Mouse (Mus musculus): ENCODE data around the gene Ltbr. TPM values are rescaled to one million over a fixed set of nuclear protein-coding genes. Genes with fewer than 3 reads are reported as not detected.

The Ltbr gene
- polyA plus RNA-seq (2017; shearing (Covaris generic)), result not detected

GRCm38 (mm10) chr6:125313546-125314230, at the start of gene Ltbr:
Gene Ltbr, minus strand, starts transcription at chr6:125313885.

GRCm38 (mm10) chr6:125348721-125349574, 35.3 kb upstream of the Ltbr start, which contains the start of gene Tnfrsf1a:
Gene Tnfrsf1a, plus strand, starts transcription at chr6:125349362.

GRCm38 (mm10) chr6:125320323-125320722, 6.6 kb upstream of the Ltbr start, which contains the start of gene Scnn1a:
Gene Scnn1a, plus strand, starts transcription at chr6:125320659.

GRCm38 (mm10) chr6:125285890-125286289, 27.8 kb downstream of the Ltbr start, which contains the start of gene Tuba3a:
Gene Tuba3a, minus strand, starts transcription at chr6:125286042.

Other genes with a start within 250 kb of the Ltbr start
- gene Lpar5, start 246.0 kb downstream of the Ltbr start, polyA plus RNA-seq (2017; shearing (Covaris generic)), result 18.5 TPM
- 81.7 TPM for gene Chd4, start 217.9 kb downstream of the Ltbr start, polyA plus RNA-seq (2017; shearing (Covaris generic))
- gene Nop2, start 182.0 kb downstream of the Ltbr start, polyA plus RNA-seq (2017; shearing (Covaris generic)), result 67.0 TPM
- 13.0 TPM for gene Iffo1, start 168.6 kb downstream of the Ltbr start, polyA plus RNA-seq (2017; shearing (Covaris generic))
- gene Gapdh, start 147.4 kb downstream of the Ltbr start, polyA plus RNA-seq (2017; shearing (Covaris generic)), result 406 TPM
- 30.2 TPM for gene Ncapd2, start 122.2 kb downstream of the Ltbr start, polyA plus RNA-seq (2017; shearing (Covaris generic))
- gene Mrpl51, start 122.1 kb downstream of the Ltbr start, polyA plus RNA-seq (2017; shearing (Covaris generic)), result 108 TPM
- gene Vamp1, start 98.3 kb downstream of the Ltbr start, polyA plus RNA-seq (2017; shearing (Covaris generic)), result 62.0 TPM
- 139 TPM for gene Tapbpl, start 82.0 kb downstream of the Ltbr start, polyA plus RNA-seq (2017; shearing (Covaris generic))
- 688 TPM for gene Cd27, start 76.9 kb downstream of the Ltbr start, polyA plus RNA-seq (2017; shearing (Covaris generic))
- gene Tuba3a, start 27.8 kb downstream of the Ltbr start, polyA plus RNA-seq (2017; shearing (Covaris generic)), result 1.6 TPM
- gene Scnn1a, start 6.8 kb upstream of the Ltbr start, polyA plus RNA-seq (2017; shearing (Covaris generic)), result not detected
- gene Tnfrsf1a, start 35.5 kb upstream of the Ltbr start, polyA plus RNA-seq (2017; shearing (Covaris generic)), result 42.9 TPM
- 0.09 TPM for gene Plekhg6, start 66.9 kb upstream of the Ltbr start, polyA plus RNA-seq (2017; shearing (Covaris generic))
- 124 TPM for gene Cd9, start 180.9 kb upstream of the Ltbr start, polyA plus RNA-seq (2017; shearing (Covaris generic))
- gene Vwf, start 232.9 kb upstream of the Ltbr start, polyA plus RNA-seq (2017; shearing (Covaris generic)), result 0.07 TPM

All from activated CD4-positive, CD25-positive, alpha-beta regulatory T cell, adult 9 weeks (primary cell).